Mouse (Mus musculus) liver, postnatal 0 days (tissue): Measurements from ENCODE around the gene Tsen15.

ENCODE experiments used
- CTCF ChIP-seq: sonication (generic); IDR thresholded peaks from 2 replicates; pipeline ENCODE4 v1.5.1; 2016; ENCODE audit warnings: antibody characterized with exemption, low read depth
- EP300 ChIP-seq: IDR thresholded peaks from 2 replicates; pipeline ENCODE4 v1.6.1; 2016; ENCODE audit warnings: antibody characterized with exemption, low read depth, mild to moderate bottlenecking

- TF ChIP-seq CTCF (no peak), EP300 (no peak)
Measured at GRCm38 (mm10) chr1:152423052-152423451, 36.6 kb upstream of the Tsen15 start.
